Mouse (Mus musculus): ENCODE measurements at regions not wholly inside any gene's neighbourhood (a gene's known extent, or its start where the extent isn't known, plus 50 kb on each side); places are given as distances from the start of the nearest gene placed in this dataset.

DNA sequence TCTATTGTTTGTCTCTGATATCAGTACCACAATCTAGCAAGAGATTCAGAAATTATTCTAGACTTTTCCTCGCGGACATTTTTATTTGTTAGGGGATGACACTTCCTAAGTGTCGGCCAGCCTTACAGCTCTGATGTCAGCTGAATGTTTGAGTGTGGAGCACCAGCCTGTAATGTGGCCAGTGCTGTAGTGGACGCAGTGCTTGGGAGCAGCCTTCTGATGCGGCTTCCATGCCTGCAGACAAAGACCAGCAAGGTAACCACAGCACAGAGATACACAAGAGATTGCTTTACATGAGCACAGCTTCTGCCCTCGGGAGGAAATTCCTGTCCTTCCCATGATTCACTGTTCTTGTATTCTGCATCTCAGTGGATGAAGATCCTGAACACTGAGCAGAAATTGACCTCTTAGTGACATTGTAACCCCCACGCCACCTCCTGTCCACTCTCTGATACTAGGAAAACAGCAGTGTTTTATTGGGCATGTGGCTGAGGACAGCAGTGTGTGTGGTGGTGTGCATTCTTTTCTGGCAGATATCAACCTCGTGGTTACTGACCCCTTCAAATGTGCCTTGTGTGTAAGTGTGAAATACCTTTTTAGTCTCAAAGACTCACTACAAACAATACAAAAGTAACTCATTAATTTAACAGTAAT is 54.6 kb upstream of the Chd1 start:
- no peak for TF ChIP-seq CTCF (IDR thresholded peaks at IDR 0.05; ENCODE audit: low read depth)
- no peak for TF ChIP-seq EP300 (optimal IDR thresholded peaks at IDR 0.05)
